Mouse (Mus musculus) ES-Bruce4 (cell line): ENCODE data around the gene Tent4b.

Experiments used
- CTCF ChIP-seq: IDR thresholded peaks from one replicate; pipeline ENCODE4 v1.8.1; 2011; ENCODE audit warnings: low read depth, low read length
- EP300 ChIP-seq: IDR thresholded peaks from 2 replicates; pipeline ENCODE4 v1.6.1; 2011; ENCODE audit warnings: low read depth, low read length; ENCODE audit not compliant: insufficient read depth
- POLR2A ChIP-seq: IDR thresholded peaks from one replicate; pipeline ENCODE4 v1.8.1; 2011; ENCODE audit warnings: low read length; ENCODE audit not compliant: insufficient read depth

- no peak for TF ChIP-seq CTCF
- no peak for TF ChIP-seq POLR2A
- TF ChIP-seq EP300: no peak
Measured at GRCm38 (mm10) chr8:88258024-88258423, 59.0 kb downstream of the Tent4b start.
